17 mouse cellular contexts compared by ENCODE assay signal in genomic region chr11:12299701-12300446, GRCm38 (mm10).
DNase-seq lines count a peak whose midpoint lies in the region; ATAC-seq and TF ChIP-seq lines count a peak whose summit lies in the region.
"Had no signal": no experiment of that assay in that cellular context is flagged by ENCODE, and none has a peak within 500 bp of the region (broad histone marks: within the 10 kb centered on the region; RNA-seq: fewer than 3 reads in every experiment).

No protein-coding gene starts in this region.

- H3K36me3 ChIP-seq in heart, embryonic 16.5 days (ENCODE audit: control insufficient read depth, insufficient read depth): no peaks in the 10 kb centered on the region
- H3K36me3 ChIP-seq in heart, embryonic 10.5 days: no peaks in the 10 kb centered on the region
- no peaks in the 10 kb centered on the region for H3K36me3 ChIP-seq in midbrain, embryonic 11.5 days (ENCODE audit: control insufficient read depth, insufficient read depth, low read length)
- no peaks in the 10 kb centered on the region for H3K36me3 ChIP-seq in midbrain, embryonic 10.5 days
- H3K36me3 ChIP-seq in hindbrain, postnatal 0 days (ENCODE audit: insufficient read depth, low read length): no peaks in the 10 kb centered on the region
- no peaks in the 10 kb centered on the region for H3K36me3 ChIP-seq in neural tube, embryonic 15.5 days
- H3K36me3 ChIP-seq: limb, embryonic 15.5 days had no signal

- DNase-seq in heart, embryonic 10.5 days (ENCODE audit: low spot score): no peak
- DNase-seq in midbrain, embryonic 11.5 days (ENCODE audit: low spot score, missing footprints): no peak
- no peak for DNase-seq in midbrain, embryonic 10.5 days (ENCODE audit: low spot score)
- DNase-seq in hindbrain, postnatal 0 days (ENCODE audit: low spot score): peak; percentile 39
- no peak for DNase-seq in adrenal gland, adult 2 months
- DNase-seq in adrenal gland, adult 8-10 months: no peak
- DNase-seq: cerebellum, adult 9-11 months; gastrocnemius, postnatal 36 days; layer of hippocampus, adult 9-11 months; lung, postnatal 14 days; right cerebral cortex, postnatal 14 days had no signal

- H3K4me1 ChIP-seq in heart, embryonic 16.5 days (ENCODE audit: control insufficient read depth, insufficient read depth, low read length): no peaks in the 10 kb centered on the region
- no peaks in the 10 kb centered on the region for H3K4me1 ChIP-seq in heart, embryonic 10.5 days
- H3K4me1 ChIP-seq in midbrain, embryonic 11.5 days (ENCODE audit: control insufficient read depth, insufficient read depth, low read length): no peaks in the 10 kb centered on the region
- no peaks in the 10 kb centered on the region for H3K4me1 ChIP-seq in midbrain, embryonic 10.5 days
- no peaks in the 10 kb centered on the region for H3K4me1 ChIP-seq in hindbrain, postnatal 0 days (ENCODE audit: insufficient read depth, low read length)
- peaks cover 13% of the 10 kb centered on the region for H3K4me1 ChIP-seq in neural tube, embryonic 15.5 days
- H3K4me1 ChIP-seq: limb, embryonic 15.5 days had no signal

- H3K9ac ChIP-seq in heart, embryonic 16.5 days (ENCODE audit: low read length): no peak overlapping the region
- no peak overlapping the region for H3K9ac ChIP-seq in midbrain, embryonic 11.5 days (ENCODE audit: low read length)
- no peak overlapping the region for H3K9ac ChIP-seq in hindbrain, postnatal 0 days (replicated peaks; ENCODE audit: low read length)
- H3K9ac ChIP-seq in neural tube, embryonic 15.5 days (replicated peaks): no peak overlapping the region
- H3K9ac ChIP-seq: limb, embryonic 15.5 days had no signal

- H3K9me3 ChIP-seq in heart, embryonic 16.5 days (replicated peaks; ENCODE audit: control insufficient read depth, low read length): no peaks in the 10 kb centered on the region
- H3K9me3 ChIP-seq in heart, embryonic 10.5 days: no peaks in the 10 kb centered on the region
- H3K9me3 ChIP-seq in midbrain, embryonic 11.5 days (ENCODE audit: control insufficient read depth, low read length): no peaks in the 10 kb centered on the region
- no peaks in the 10 kb centered on the region for H3K9me3 ChIP-seq in midbrain, embryonic 10.5 days (replicated peaks)
- no peaks in the 10 kb centered on the region for H3K9me3 ChIP-seq in hindbrain, postnatal 0 days (ENCODE audit: low read length)
- no peaks in the 10 kb centered on the region for H3K9me3 ChIP-seq in neural tube, embryonic 15.5 days (replicated peaks)
- H3K9me3 ChIP-seq: limb, embryonic 15.5 days had no signal

- H3K4me2 ChIP-seq in heart, embryonic 16.5 days (ENCODE audit: low read depth, low read length): no peak overlapping the region
- H3K4me2 ChIP-seq in midbrain, embryonic 11.5 days: no peak overlapping the region
- no peak overlapping the region for H3K4me2 ChIP-seq in hindbrain, postnatal 0 days (ENCODE audit: low read depth, low read length)
- H3K4me2 ChIP-seq in neural tube, embryonic 15.5 days: peak overlapping the region; percentile 19
- H3K4me2 ChIP-seq: limb, embryonic 15.5 days had no signal

- TF ChIP-seq CTCF in hindbrain, postnatal 0 days (IDR thresholded peaks at IDR 0.05; ENCODE audit: low read depth): no peak

- H3K4me3 ChIP-seq in heart, embryonic 16.5 days (ENCODE audit: low read length): no peak overlapping the region
- no peak overlapping the region for H3K4me3 ChIP-seq in heart, embryonic 10.5 days
- no peak overlapping the region for H3K4me3 ChIP-seq in midbrain, embryonic 11.5 days (ENCODE audit: low read depth, low read length)
- no peak overlapping the region for H3K4me3 ChIP-seq in midbrain, embryonic 10.5 days
- no peak overlapping the region for H3K4me3 ChIP-seq in hindbrain, postnatal 0 days (ENCODE audit: low read length)
- H3K4me3 ChIP-seq in neural tube, embryonic 15.5 days (replicated peaks): no peak overlapping the region
- H3K4me3 ChIP-seq: limb, embryonic 15.5 days; myocyte had no signal

- peak overlapping the region; percentile 49 for H3K27ac ChIP-seq in heart, embryonic 16.5 days (ENCODE audit: low read length)
- no peak overlapping the region for H3K27ac ChIP-seq in heart, embryonic 10.5 days
- no peak overlapping the region for H3K27ac ChIP-seq in midbrain, embryonic 11.5 days (ENCODE audit: low read depth, low read length)
- no peak overlapping the region for H3K27ac ChIP-seq in midbrain, embryonic 10.5 days (replicated peaks)
- H3K27ac ChIP-seq in hindbrain, postnatal 0 days: peak overlapping the region; percentile 51
- H3K27ac ChIP-seq in neural tube, embryonic 15.5 days (replicated peaks): peak overlapping the region; percentile 77
- H3K27ac ChIP-seq: limb, embryonic 15.5 days had no signal

- WGBS in heart, embryonic 16.5 days: 51% methylated on average over 5 of the region's 5 CpGs
- 54% methylated on average over 5 of the region's 5 CpGs for WGBS in heart, embryonic 10.5 days
- WGBS in midbrain, embryonic 11.5 days: 57% methylated on average over 5 of the region's 5 CpGs
- 67% methylated on average over 5 of the region's 5 CpGs for WGBS in midbrain, embryonic 10.5 days
- 32% methylated on average over 5 of the region's 5 CpGs for WGBS in hindbrain, postnatal 0 days
- WGBS in neural tube, embryonic 15.5 days: 8% methylated on average over 5 of the region's 5 CpGs

- ATAC-seq in heart, embryonic 16.5 days (replicated peaks; ENCODE audit: extremely low read depth, insufficient read depth, low FRiP score): no peak
- peak; percentile 64; the same call in 1 of the 2 replicates for ATAC-seq in midbrain, embryonic 11.5 days (ENCODE audit: low FRiP score)
- peak; percentile 69; the same call in 1 of the 2 replicates for ATAC-seq in hindbrain, postnatal 0 days
- peak; percentile 86 for ATAC-seq in neural tube, embryonic 15.5 days (ENCODE audit: low FRiP score)
- ATAC-seq: inflammation-experienced regulatory T-cells, adult 6 months had no signal

- no peaks in the 10 kb centered on the region for H3K27me3 ChIP-seq in heart, embryonic 16.5 days (ENCODE audit: control insufficient read depth, insufficient read depth, low read length)
- H3K27me3 ChIP-seq in heart, embryonic 10.5 days (ENCODE audit: insufficient read depth, poor library complexity, severe bottlenecking): no peaks in the 10 kb centered on the region
- H3K27me3 ChIP-seq in midbrain, embryonic 11.5 days (ENCODE audit: control insufficient read depth, insufficient read depth, low read length): peaks cover 4% of the 10 kb centered on the region
- peaks cover 42% of the 10 kb centered on the region for H3K27me3 ChIP-seq in midbrain, embryonic 10.5 days (ENCODE audit: low read depth, poor library complexity, severe bottlenecking)
- H3K27me3 ChIP-seq in hindbrain, postnatal 0 days (ENCODE audit: insufficient read depth, low read length): no peaks in the 10 kb centered on the region
- no peaks in the 10 kb centered on the region for H3K27me3 ChIP-seq in neural tube, embryonic 15.5 days (replicated peaks)
- H3K27me3 ChIP-seq: CH12.LX; limb, embryonic 15.5 days had no signal

Comparison
In these comparisons a context has a peak if more than half of its experiments do, and no peak if none do; other contexts are left out.
1. H3K27ac ChIP-seq: peak in heart, embryonic 16.5 days (single experiment), hindbrain, postnatal 0 days (single experiment) and neural tube, embryonic 15.5 days (single experiment); none in heart, embryonic 10.5 days (single experiment), midbrain, embryonic 11.5 days (single experiment) and midbrain, embryonic 10.5 days (single experiment).